Mouse (Mus musculus) ES-Bruce4 (cell line): ENCODE results near the gene Med6. TPM values are rescaled to one million over a fixed set of nuclear protein-coding genes. Genes with fewer than 3 reads are reported as not detected.

Source experiments
- H3K27ac ChIP-seq: 2 replicates; pipeline ENCODE4 v1.5.1; 2012; ENCODE audit warnings: low read length, inconsistent platforms; ENCODE audit not compliant: insufficient read depth
- H3K27me3 ChIP-seq: 2 replicates; pipeline ENCODE4 v1.6.1; 2012; ENCODE audit warnings: mild to moderate bottlenecking, low read length, inconsistent platforms; ENCODE audit not compliant: control insufficient read depth, poor library complexity, insufficient read depth, severe bottlenecking
- H3K36me3 ChIP-seq: 2 replicates; pipeline ENCODE4 v1.6.1; 2012; ENCODE audit warnings: inconsistent platforms, mild to moderate bottlenecking, low read length, moderate library complexity; ENCODE audit not compliant: control insufficient read depth, poor library complexity, insufficient read depth, severe bottlenecking
- H3K4me1 ChIP-seq: one replicate; pipeline ENCODE4 v1.8.1; 2011; ENCODE audit warnings: low read length; ENCODE audit not compliant: control insufficient read depth, insufficient read depth
- H3K4me3 ChIP-seq: 2 replicates; pipeline ENCODE4 v1.5.1; 2011; ENCODE audit warnings: low read depth, mild to moderate bottlenecking, low read length
- H3K9ac ChIP-seq: 2 replicates; pipeline ENCODE4 v1.6.1; 2012; ENCODE audit warnings: low read depth, mild to moderate bottlenecking, inconsistent platforms; ENCODE audit not compliant: poor library complexity, severe bottlenecking
- H3K9me3 ChIP-seq: replicated peaks from 2 replicates; pipeline ENCODE4 v1.6.1; 2012; ENCODE audit warnings: mild to moderate bottlenecking, low read length, inconsistent platforms; ENCODE audit not compliant: control insufficient read depth, poor library complexity, insufficient read depth, severe bottlenecking
- CTCF ChIP-seq: IDR thresholded peaks from one replicate; pipeline ENCODE4 v1.8.1; 2011; ENCODE audit warnings: low read depth, low read length
- EP300 ChIP-seq: IDR thresholded peaks from 2 replicates; pipeline ENCODE4 v1.6.1; 2011; ENCODE audit warnings: low read depth, low read length; ENCODE audit not compliant: insufficient read depth
- POLR2A ChIP-seq: IDR thresholded peaks from one replicate; pipeline ENCODE4 v1.8.1; 2011; ENCODE audit warnings: low read length; ENCODE audit not compliant: insufficient read depth
- polyA plus RNA-seq: library from polyadenylated mRNA; stranded (reverse); fragments of >200 nt; gene quantifications from 2 replicates; pipeline ENCODE4 v1.2.4, GENCODE M21; 2011; ENCODE audit warnings: low read depth; ENCODE audit not compliant: missing spikeins, insufficient read depth, insufficient read length

Med6 gene
- polyA plus RNA-seq, 1 experiment = 74.4 TPM

DNA sequence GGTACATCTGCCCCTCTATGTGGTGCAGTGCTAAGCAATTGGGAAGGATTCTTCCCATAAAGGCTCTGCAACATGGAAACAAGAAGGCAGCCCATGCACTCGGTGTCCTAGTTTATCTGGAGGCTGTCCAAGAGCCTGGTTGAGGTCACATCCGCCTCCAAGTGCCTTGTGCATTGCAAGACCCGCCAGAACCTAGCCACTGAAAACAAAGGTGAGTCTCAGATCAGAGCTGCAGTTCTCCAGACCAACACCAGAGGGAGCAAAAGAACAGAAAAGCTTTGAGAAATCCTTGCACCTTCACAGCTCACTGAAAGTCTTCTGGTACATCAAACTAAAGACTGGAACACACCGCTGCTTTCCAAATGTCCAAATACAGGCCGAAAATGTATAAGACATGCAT, 24.5 kb upstream of the Med6 start:
- Histone ChIP-seq H3K27me3 (no peaks in the 10 kb centered on the region), H3K27ac (no peak overlapping the region), H3K9me3 (no peaks in the 10 kb centered on the region), H3K4me1 (no peaks in the 10 kb centered on the region), H3K36me3 (no peaks in the 10 kb centered on the region), H3K4me3 (no peak overlapping the region), H3K9ac (no peak overlapping the region)
- TF ChIP-seq EP300 (no peak), CTCF (peak; percentile 58)

- Histone ChIP-seq H3K27me3 (no peaks in the 10 kb centered on the region), H3K4me3 (no peak overlapping the region), H3K4me1 (no peaks in the 10 kb centered on the region), H3K36me3 (no peaks in the 10 kb centered on the region), H3K9me3 (no peaks in the 10 kb centered on the region), H3K27ac (no peak overlapping the region), H3K9ac (no peak overlapping the region)
- TF ChIP-seq POLR2A (no peak), CTCF (no peak), EP300 (no peak)
These were observed 22.2 kb upstream of the Med6 start for GRCm38 (mm10) chr12:81616980-81617379.

DNA sequence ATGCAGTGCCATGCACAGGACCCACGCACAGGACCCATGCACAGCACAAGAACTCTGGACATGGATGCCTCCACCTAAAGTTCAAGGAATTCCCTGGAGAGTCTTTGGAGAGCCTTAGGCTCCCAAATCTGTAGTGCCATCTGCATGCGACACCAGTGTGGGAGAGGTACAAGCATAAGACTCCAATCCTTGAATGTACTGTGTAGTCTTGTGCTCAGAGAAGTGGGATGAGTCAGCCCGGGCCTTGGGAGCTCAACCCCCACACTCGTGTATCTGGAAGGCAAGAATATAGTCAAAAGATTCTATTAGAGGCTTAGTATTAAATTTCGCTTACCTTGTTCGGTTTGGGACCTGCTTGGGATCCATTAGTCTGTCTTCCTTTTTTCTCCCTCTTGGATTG, 21.0 kb upstream of the Med6 start:
- H3K27me3 ChIP-seq = no peaks in the 10 kb centered on the region
- no peaks in the 10 kb centered on the region for H3K36me3 ChIP-seq
- H3K9me3 ChIP-seq = no peaks in the 10 kb centered on the region
- TF ChIP-seq CTCF (no peak), POLR2A (no peak), EP300 (no peak)
- no peak overlapping the region for H3K27ac ChIP-seq
- no peak overlapping the region for H3K9ac ChIP-seq
- H3K4me3 ChIP-seq = no peak overlapping the region
- H3K4me1 ChIP-seq = no peaks in the 10 kb centered on the region

DNA sequence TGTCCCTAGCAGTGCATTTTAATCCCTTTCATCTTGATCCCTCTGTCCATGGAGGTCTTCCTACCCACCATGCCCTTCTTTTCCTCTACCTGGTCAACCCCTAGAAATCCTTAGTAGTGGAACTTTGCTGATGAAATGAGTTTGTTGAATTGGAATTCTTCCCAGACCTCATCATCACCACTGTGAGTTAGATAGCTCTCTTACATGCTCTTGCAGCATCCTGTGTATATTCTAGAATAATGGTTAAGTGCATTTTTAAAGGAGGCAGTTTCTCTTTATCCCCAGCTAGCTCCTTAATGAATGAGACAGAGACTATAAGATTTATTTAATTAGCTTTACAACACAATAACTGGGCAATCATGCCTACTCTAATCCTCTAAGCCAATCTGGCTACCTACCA, 14.6 kb upstream of the Med6 start:
- Histone ChIP-seq H3K4me3 (no peak overlapping the region), H3K9me3 (no peaks in the 10 kb centered on the region; the same call in 1 of the 2 replicates), H3K27ac (no peak overlapping the region), H3K36me3 (no peaks in the 10 kb centered on the region), H3K27me3 (no peaks in the 10 kb centered on the region), H3K4me1 (no peaks in the 10 kb centered on the region), H3K9ac (no peak overlapping the region)
- TF ChIP-seq EP300 = no peak

- no peaks in the 10 kb centered on the region for H3K27me3 ChIP-seq
- H3K9ac ChIP-seq = no peak overlapping the region
- no peak overlapping the region for H3K4me3 ChIP-seq
- H3K4me1 ChIP-seq = no peaks in the 10 kb centered on the region
- H3K27ac ChIP-seq = no peak overlapping the region
- no peaks in the 10 kb centered on the region for H3K36me3 ChIP-seq
- TF ChIP-seq EP300 (no peak), CTCF (no peak), POLR2A (no peak)
- no peaks in the 10 kb centered on the region; the same call in 1 of the 2 replicates for H3K9me3 ChIP-seq
These were observed 10.4 kb upstream of the Med6 start for GRCm38 (mm10) chr12:81604995-81605784.

DNA sequence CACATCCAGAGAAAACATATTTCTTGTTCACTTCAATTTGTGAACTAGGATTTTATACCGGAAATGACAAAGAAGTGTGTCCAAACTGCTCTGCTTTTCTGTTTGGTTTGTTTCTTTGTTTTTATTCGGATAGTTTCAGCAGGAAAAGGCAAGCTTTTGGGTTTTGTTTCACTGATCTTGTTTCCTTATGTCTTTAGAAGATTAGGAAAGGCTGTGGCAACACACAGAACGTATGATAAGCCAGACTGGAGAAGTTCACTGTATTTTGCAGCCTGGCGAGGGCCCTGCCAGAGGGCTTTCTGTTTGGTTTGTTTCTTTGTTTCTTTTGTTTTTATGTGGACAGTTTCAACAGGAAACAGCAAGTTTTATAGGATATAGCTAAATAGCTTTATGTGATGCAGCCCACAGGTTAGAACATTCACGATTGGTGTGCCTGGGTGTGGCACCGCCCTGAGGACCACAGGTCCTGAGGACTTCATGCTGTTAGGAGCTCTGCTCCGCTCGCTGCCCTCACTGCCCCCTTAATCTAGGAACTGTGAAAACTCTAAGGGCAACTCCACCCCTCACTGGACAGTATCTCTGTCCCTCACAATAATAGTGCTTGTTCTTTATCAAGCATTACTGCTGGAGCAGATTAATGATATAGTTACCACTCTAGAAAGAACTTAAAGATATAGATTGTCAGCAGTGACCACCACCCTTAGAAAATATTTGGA, 1.9 kb upstream of the Med6 start:
- Histone ChIP-seq H3K9ac (no peak overlapping the region), H3K27ac (no peak overlapping the region), H3K9me3 (no peaks in the 10 kb centered on the region), H3K4me3 (no peak overlapping the region), H3K4me1 (no peaks in the 10 kb centered on the region), H3K27me3 (no peaks in the 10 kb centered on the region), H3K36me3 (no peaks in the 10 kb centered on the region)
- TF ChIP-seq CTCF (no peak), EP300 (no peak), POLR2A (no peak)
